In genomic region chr7:105477841-105478240, GRCm38 (mm10) we compare ENCODE assay signal across 9 mouse cellular contexts. TPM values are rescaled to one million over a fixed set of nuclear protein-coding genes. Genes with fewer than 3 reads are reported as not detected.
DNase-seq lines count a peak whose midpoint lies in the region; ATAC-seq and TF ChIP-seq lines count a peak whose summit lies in the region.
"Had no signal": no experiment of that assay in that cellular context is flagged by ENCODE, and none has a peak within 500 bp of the region (broad histone marks: within the 10 kb centered on the region; RNA-seq: fewer than 3 reads in every experiment).

No protein-coding gene starts in this region.

- H3K4me3 ChIP-seq in hindbrain, embryonic 11.5 days (ENCODE audit: low read depth, low read length) = no peak overlapping the region
- no peak overlapping the region for H3K4me3 ChIP-seq in hindbrain, embryonic 12.5 days
- no peak overlapping the region for H3K4me3 ChIP-seq in cerebellum, adult 2 months (replicated peaks; ENCODE audit: insufficient read depth, low read depth, low read length)
- H3K4me3 ChIP-seq in kidney, embryonic 15.5 days (replicated peaks) = no peak overlapping the region
- no peak overlapping the region for H3K4me3 ChIP-seq in small intestine, adult 2 months (ENCODE audit: low read depth, low read length)

- H3K4me2 ChIP-seq in hindbrain, embryonic 11.5 days (replicated peaks; ENCODE audit: low read depth, low read length) = no peak overlapping the region
- H3K4me2 ChIP-seq in hindbrain, embryonic 12.5 days (replicated peaks) = no peak overlapping the region
- no peak overlapping the region for H3K4me2 ChIP-seq in kidney, embryonic 15.5 days

- H3K4me1 ChIP-seq in hindbrain, embryonic 11.5 days (replicated peaks; ENCODE audit: control insufficient read depth, insufficient read depth, low read length) = 0 out of 2 replicates have a peak, but pooled peaks cover 8% of the 10 kb centered on the region
- peaks cover 19% of the 10 kb centered on the region for H3K4me1 ChIP-seq in hindbrain, embryonic 12.5 days
- no peaks in the 10 kb centered on the region for H3K4me1 ChIP-seq in cerebellum, adult 2 months (ENCODE audit: control insufficient read depth, insufficient read depth, low read length)
- peaks cover 22% of the 10 kb centered on the region for H3K4me1 ChIP-seq in kidney, embryonic 15.5 days
- peaks cover 2% of the 10 kb centered on the region; the same call in 1 of the 2 replicates for H3K4me1 ChIP-seq in small intestine, adult 2 months (ENCODE audit: control insufficient read depth, insufficient read depth, insufficient read length, low read length)

- no peak overlapping the region for H3K9ac ChIP-seq in hindbrain, embryonic 11.5 days (ENCODE audit: low read depth, low read length)
- H3K9ac ChIP-seq in hindbrain, embryonic 12.5 days = no peak overlapping the region
- H3K9ac ChIP-seq in kidney, embryonic 15.5 days = no peak overlapping the region

- no peaks in the 10 kb centered on the region for H3K9me3 ChIP-seq in hindbrain, embryonic 11.5 days (ENCODE audit: control insufficient read depth, low read length)
- H3K9me3 ChIP-seq in hindbrain, embryonic 12.5 days (replicated peaks) = no peaks in the 10 kb centered on the region
- no peaks in the 10 kb centered on the region for H3K9me3 ChIP-seq in kidney, embryonic 15.5 days (replicated peaks)

- peak; percentile 84 for TF ChIP-seq CTCF in cerebellum, adult 2 months (IDR thresholded peaks at IDR 0.05; ENCODE audit: borderline replicate concordance, insufficient read depth, low read depth, low read length)
- TF ChIP-seq CTCF in small intestine, adult 2 months (IDR thresholded peaks at IDR 0.05; ENCODE audit: extremely low read depth, insufficient read length, insufficient replicate concordance, low read depth, low read length) = peak; percentile 50; the same call in 1 of the 2 replicates

- no peak for ATAC-seq in hindbrain, embryonic 11.5 days (ENCODE audit: low FRiP score)
- ATAC-seq in hindbrain, embryonic 12.5 days (ENCODE audit: low FRiP score) = no peak
- 0 out of 2 replicates have a peak, but pooled peaks have one; percentile 20 for ATAC-seq in kidney, embryonic 15.5 days (replicated peaks; ENCODE audit: low FRiP score)

- no peaks in the 10 kb centered on the region; the same call in 1 of the 2 replicates for H3K27me3 ChIP-seq in hindbrain, embryonic 11.5 days (ENCODE audit: control insufficient read depth, insufficient read depth, low read length)
- peaks cover 10% of the 10 kb centered on the region for H3K27me3 ChIP-seq in hindbrain, embryonic 12.5 days
- no peaks in the 10 kb centered on the region for H3K27me3 ChIP-seq in cerebellum, adult 2 months (ENCODE audit: control insufficient read depth, insufficient read depth, low read length)
- 0 out of 2 replicates have a peak, but pooled peaks cover 5% of the 10 kb centered on the region for H3K27me3 ChIP-seq in kidney, embryonic 15.5 days
- no peaks in the 10 kb centered on the region for H3K27me3 ChIP-seq in small intestine, adult 2 months (ENCODE audit: control insufficient read depth, insufficient read depth, low read length)

- WGBS in hindbrain, embryonic 11.5 days = 69% methylated on average over 3 of the region's 3 CpGs
- WGBS in hindbrain, embryonic 12.5 days = 62% methylated on average over 3 of the region's 3 CpGs
- 65% methylated on average over 3 of the region's 3 CpGs for WGBS in cerebellum, adult 2 months
- 70% methylated on average over 3 of the region's 3 CpGs for WGBS in kidney, embryonic 15.5 days
- WGBS in small intestine, adult 2 months = 56% methylated on average over 3 of the region's 3 CpGs

- peak; percentile 73 for DNase-seq in hindbrain, embryonic 11.5 days (ENCODE audit: low spot score)
- peak; percentile 80 for DNase-seq in ES-CJ7 (ENCODE audit: low read depth, low spot score)
- peak; percentile 45 to 50 for DNase-seq in cerebellum, adult 2 months
- peak; percentile 23 for DNase-seq in gastrocnemius, postnatal 10 days
- peak; percentile 37 to 44 for DNase-seq in lung, adult 18-20 months

- no peak for TF ChIP-seq POLR2A in cerebellum, adult 2 months (IDR thresholded peaks at IDR 0.05; ENCODE audit: borderline replicate concordance, insufficient read depth, low read length)
- TF ChIP-seq POLR2A in small intestine, adult 2 months (IDR thresholded peaks at IDR 0.05; ENCODE audit: low read depth, low read length) = no peak

- H3K27ac ChIP-seq in hindbrain, embryonic 11.5 days (ENCODE audit: low read depth, low read length) = no peak overlapping the region
- no peak overlapping the region for H3K27ac ChIP-seq in hindbrain, embryonic 12.5 days
- no peak overlapping the region for H3K27ac ChIP-seq in cerebellum, adult 2 months (ENCODE audit: insufficient read depth, low read length)
- H3K27ac ChIP-seq in kidney, embryonic 15.5 days = no peak overlapping the region
- no peak overlapping the region for H3K27ac ChIP-seq in small intestine, adult 2 months (ENCODE audit: insufficient read depth, low read depth, low read length)
- H3K27ac ChIP-seq: macrophage had no signal

- no peaks in the 10 kb centered on the region for H3K36me3 ChIP-seq in hindbrain, embryonic 11.5 days (ENCODE audit: control insufficient read depth, insufficient read depth, low read length)
- H3K36me3 ChIP-seq in hindbrain, embryonic 12.5 days = no peaks in the 10 kb centered on the region
- H3K36me3 ChIP-seq in kidney, embryonic 15.5 days = no peaks in the 10 kb centered on the region
- no peaks in the 10 kb centered on the region for H3K36me3 ChIP-seq in small intestine, adult 2 months (ENCODE audit: control insufficient read depth, insufficient read depth, low read length)

RNA-seq across cellular contexts. Expression of gene Cavin3, which starts 4.3 kb away (rescaled TPM):
- 29.6 and 34.3 TPM in 2 replicates for polyA plus RNA-seq in hindbrain, embryonic 11.5 days (2014; fragmentation: Nextera tagmentation; extraction: Ambion mirVana)
- 37.4 and 41.0 TPM in 2 replicates for polyA plus RNA-seq in hindbrain, embryonic 12.5 days (2016; fragmentation: Nextera tagmentation; extraction: Ambion mirVana)
- 33.8 and 34.1 TPM in 2 replicates for polyA plus RNA-seq in cerebellum, adult 2 months (2012; rRNA removed)
- 10 to 100 TPM; 37.4 to 43.2 TPM for total RNA-seq in gastrocnemius, postnatal 10 days (2021)
- polyA plus RNA-seq in kidney, embryonic 15.5 days (2015; fragmentation: Nextera tagmentation; extraction: Ambion mirVana) = 53.4 and 72.0 TPM in 2 replicates
- polyA plus RNA-seq in small intestine, adult 2 months (2012; rRNA removed) = 37.1 and 41.6 TPM in 2 replicates
- polyA plus RNA-seq: macrophage had no signal

RNA-seq across cellular contexts. Expression of gene Cckbr, which starts 52.3 kb away (rescaled TPM):
- polyA plus RNA-seq in hindbrain, embryonic 11.5 days (2014; fragmentation: Nextera tagmentation; extraction: Ambion mirVana) = 0.13 and 0.17 TPM in 2 replicates
- polyA plus RNA-seq in hindbrain, embryonic 12.5 days (2016; fragmentation: Nextera tagmentation; extraction: Ambion mirVana) = 0.46 and 0.92 TPM in 2 replicates
- polyA plus RNA-seq in cerebellum, adult 2 months (2012; rRNA removed) = 5.8 and 8.5 TPM in 2 replicates
- total RNA-seq in gastrocnemius, postnatal 10 days (2021) = not detected
- 0.58 and 0.62 TPM in 2 replicates for polyA plus RNA-seq in kidney, embryonic 15.5 days (2015; fragmentation: Nextera tagmentation; extraction: Ambion mirVana)
- polyA plus RNA-seq in small intestine, adult 2 months (2012; rRNA removed) = 0.04 and 0.34 TPM in 2 replicates
- polyA plus RNA-seq: macrophage had no signal

Comparison
In these comparisons a context has a peak if more than half of its experiments do, and no peak if none do; other contexts are left out.
1. DNase-seq: peak in every context shown above with its lines; median percentile 80 in ES-CJ7; 73 in hindbrain, embryonic 11.5 days; 48 in cerebellum, adult 2 months; 40 in lung, adult 18-20 months; 23 in gastrocnemius, postnatal 10 days.